Mouse (Mus musculus) stomach, postnatal 0 days (tissue): Measurements from ENCODE around the gene Slx1b. TPM values are rescaled to one million over a fixed set of nuclear protein-coding genes. Genes with fewer than 3 reads are reported as not detected.
A peak's percentile ranks its signal among the peaks of the same experiment; 100 is the strongest.
"Not testable (repeated sequence)": the region's sequence is repeated elsewhere in the genome, so short reads cannot be mapped to it uniquely, and the experiment has no call there.

ENCODE experiments used
- ATAC-seq: fragments of 200-750 bp; cut with Nextera tagmentation; 2 replicates; pipeline ENCODE4 v1.8.0; 2017; ENCODE audit not compliant: low FRiP score, low TSS enrichment
- DNase-seq: peaks from one replicate; pipeline ENCODE4 v3.0.0-alpha.2; 2016; ENCODE audit warnings: low spot score
- H3K27ac ChIP-seq: fragments of 300-500 bp; sonication (generic); replicated peaks from 2 replicates; pipeline ENCODE4 v1.5.1; 2014; ENCODE audit warnings: mild to moderate bottlenecking, control low read depth
- H3K27me3 ChIP-seq: fragments of 300-500 bp; sonication (generic); 2 replicates; pipeline ENCODE4 v1.6.1; 2014; ENCODE audit warnings: low read length; ENCODE audit not compliant: control insufficient read depth, insufficient read depth
- H3K36me3 ChIP-seq: fragments of 300-500 bp; sonication (generic); 2 replicates; pipeline ENCODE4 v1.6.1; 2014; ENCODE audit warnings: low read length, mixed read lengths; ENCODE audit not compliant: control insufficient read depth, insufficient read depth
- H3K4me1 ChIP-seq: fragments of 300-500 bp; sonication (generic); replicated peaks from 2 replicates; pipeline ENCODE4 v1.6.1; 2014; ENCODE audit warnings: antibody characterized with exemption; ENCODE audit not compliant: control insufficient read depth, insufficient read depth
- H3K4me2 ChIP-seq: fragments of 300-500 bp; sonication (generic); replicated peaks from 2 replicates; pipeline ENCODE4 v1.6.1; 2014; ENCODE audit warnings: low read depth, mild to moderate bottlenecking, control low read depth, moderate library complexity
- H3K4me3 ChIP-seq: fragments of 300-500 bp; sonication (generic); 2 replicates; pipeline ENCODE4 v1.5.1; 2014; ENCODE audit warnings: low read depth, low read length, control low read depth
- H3K9ac ChIP-seq: fragments of 300-500 bp; sonication (generic); 2 replicates; pipeline ENCODE4 v1.6.1; 2014; ENCODE audit warnings: mild to moderate bottlenecking, low read length, control low read depth, mixed read lengths
- H3K9me3 ChIP-seq: fragments of 300-500 bp; sonication (generic); 2 replicates; pipeline ENCODE4 v1.6.1; 2016; ENCODE audit warnings: low read length; ENCODE audit not compliant: control insufficient read depth
- CTCF ChIP-seq: IDR thresholded peaks from 2 replicates; pipeline ENCODE4 v1.5.1; 2016; ENCODE audit warnings: antibody characterized with exemption, low read depth, mild to moderate bottlenecking, moderate library complexity
- EP300 ChIP-seq: optimal IDR thresholded peaks from 2 replicates; pipeline ENCODE3; 2016; ENCODE audit warnings: antibody characterized with exemption
- WGBS: fragments of 180-500 bp; shearing (Covaris S2); extraction: QIAGEN DNeasy Blood & Tissue Kit; methylation state at CpG from one replicate; pipeline ENCODE4 v1.1.7; 2014; 5-methylcytosine and 5-hydroxymethylcytosine counted together
- polyA plus RNA-seq: library from polyadenylated mRNA; unstranded; fragments of >200 nt; fragmentation: Nextera tagmentation; extraction: Ambion mirVana; gene quantifications from 2 replicates; pipeline ENCODE4 v1.2.1, GENCODE M21; 2015

Gene Slx1b
- polyA plus RNA-seq, 1 experiment from 2014 or later = 6.2 TPM

DNA sequence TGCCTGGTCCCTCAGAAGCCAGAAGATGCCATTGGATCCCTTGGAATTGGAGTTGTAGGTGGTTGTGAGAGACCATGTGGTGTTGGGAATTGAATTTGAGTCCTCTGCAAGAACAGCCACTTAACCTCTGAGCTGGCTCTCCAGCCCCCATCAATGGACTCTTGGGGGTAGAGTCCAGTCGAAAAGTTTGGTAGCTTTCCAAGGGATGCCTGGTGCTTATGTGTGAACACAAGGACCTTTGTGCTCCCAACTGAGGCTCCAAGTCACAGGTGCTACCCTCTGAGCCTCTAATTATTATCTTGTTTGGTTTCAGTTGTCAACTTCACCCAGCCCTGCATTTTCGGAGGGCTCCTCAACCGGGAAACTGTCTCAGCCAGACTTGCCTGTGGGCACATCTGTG is 4.8 kb downstream of the Slx1b start:
- Histone ChIP-seq H3K27me3 (no peaks in the 10 kb centered on the region), H3K27ac (no peak overlapping the region), H3K4me2 (no peak overlapping the region), H3K9me3 (no peaks in the 10 kb centered on the region), H3K36me3 (no peaks in the 10 kb centered on the region; the same call in none of the 2 replicates), H3K9ac (no peak overlapping the region), H3K4me3 (no peak overlapping the region), H3K4me1 (no peaks in the 10 kb centered on the region)
- ATAC-seq (no peak), DNase-seq (no peak)
- WGBS = 91% methylated on average over 3 of the region's 3 CpGs
- TF ChIP-seq CTCF (no peak), EP300 (no peak)

DNA sequence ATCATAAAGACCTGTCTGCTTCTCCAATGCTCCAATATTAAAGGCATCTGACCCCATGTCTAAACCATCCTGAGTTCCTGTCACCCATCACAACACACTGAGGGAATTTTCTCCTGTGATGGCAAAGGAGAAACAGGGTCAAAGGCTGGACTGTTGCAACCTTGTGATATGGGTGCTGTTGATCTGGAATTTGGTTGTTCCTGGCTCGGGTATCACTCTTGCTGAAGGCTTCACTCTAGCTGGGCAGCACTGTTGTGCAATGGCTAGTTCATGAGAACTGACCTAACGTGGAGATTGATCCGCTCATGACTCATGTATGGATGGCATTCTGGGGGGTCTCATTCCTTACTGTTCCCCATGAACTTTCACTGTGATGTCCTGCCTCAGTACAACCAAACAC is 6.6 kb downstream of the Slx1b start:
- H3K4me2 ChIP-seq = no peak overlapping the region
- TF ChIP-seq EP300 (no peak), CTCF (no peak)
- no peaks in the 10 kb centered on the region; the same call in none of the 2 replicates for H3K36me3 ChIP-seq
- H3K27me3 ChIP-seq = no peaks in the 10 kb centered on the region
- DNase-seq = no peak
- H3K4me3 ChIP-seq = no peak overlapping the region
- H3K9ac ChIP-seq = no peak overlapping the region
- ATAC-seq = no peak
- no peaks in the 10 kb centered on the region for H3K4me1 ChIP-seq
- H3K27ac ChIP-seq = no peak overlapping the region
- H3K9me3 ChIP-seq = no peaks in the 10 kb centered on the region
- WGBS = 82% methylated on average over 3 of the region's 3 CpGs

- H3K9me3 ChIP-seq, H3K27ac ChIP-seq, H3K36me3 ChIP-seq, ATAC-seq, H3K9ac ChIP-seq, H3K4me3 ChIP-seq, H3K4me2 ChIP-seq, H3K4me1 ChIP-seq, H3K27me3 ChIP-seq, DNase-seq: not testable (repeated sequence)
- 78% methylated on average over 4 of the region's 4 CpGs for WGBS
Measured at GRCm38 (mm10) chr7:126688156-126688555, 7.4 kb downstream of the Slx1b start.

- ATAC-seq (no peak), DNase-seq (no peak)
- H3K36me3 ChIP-seq = no peaks in the 10 kb centered on the region
- TF ChIP-seq EP300 = no peak
- TF ChIP-seq CTCF = no peak
- no peak overlapping the region for H3K9ac ChIP-seq
- no peaks in the 10 kb centered on the region for H3K27me3 ChIP-seq
- no peak overlapping the region for H3K4me2 ChIP-seq
- H3K4me3 ChIP-seq = no peak overlapping the region
- WGBS = 69% methylated on average over 5 of the region's 5 CpGs
- H3K4me1 ChIP-seq = 0 out of 2 replicates have a peak, but pooled peaks cover 4% of the 10 kb centered on the region
- no peaks in the 10 kb centered on the region for H3K9me3 ChIP-seq
- no peak overlapping the region for H3K27ac ChIP-seq
Measured at GRCm38 (mm10) chr7:126681221-126681620, 14.4 kb downstream of the Slx1b start.

- Histone ChIP-seq H3K27me3 (no peaks in the 10 kb centered on the region), H3K9me3 (no peaks in the 10 kb centered on the region), H3K9ac (no peak overlapping the region), H3K4me1 (0 out of 2 replicates have a peak, but pooled peaks cover 4% of the 10 kb centered on the region), H3K4me2 (no peak overlapping the region), H3K36me3 (no peaks in the 10 kb centered on the region), H3K4me3 (no peak overlapping the region), H3K27ac (no peak overlapping the region)
- 81% methylated on average over 5 of the region's 5 CpGs for WGBS
- no peak for TF ChIP-seq EP300
- no peak for TF ChIP-seq CTCF
- ATAC-seq = no peak
- no peak for DNase-seq
Measured at GRCm38 (mm10) chr7:126679683-126680082, 15.9 kb downstream of the Slx1b start.

DNA sequence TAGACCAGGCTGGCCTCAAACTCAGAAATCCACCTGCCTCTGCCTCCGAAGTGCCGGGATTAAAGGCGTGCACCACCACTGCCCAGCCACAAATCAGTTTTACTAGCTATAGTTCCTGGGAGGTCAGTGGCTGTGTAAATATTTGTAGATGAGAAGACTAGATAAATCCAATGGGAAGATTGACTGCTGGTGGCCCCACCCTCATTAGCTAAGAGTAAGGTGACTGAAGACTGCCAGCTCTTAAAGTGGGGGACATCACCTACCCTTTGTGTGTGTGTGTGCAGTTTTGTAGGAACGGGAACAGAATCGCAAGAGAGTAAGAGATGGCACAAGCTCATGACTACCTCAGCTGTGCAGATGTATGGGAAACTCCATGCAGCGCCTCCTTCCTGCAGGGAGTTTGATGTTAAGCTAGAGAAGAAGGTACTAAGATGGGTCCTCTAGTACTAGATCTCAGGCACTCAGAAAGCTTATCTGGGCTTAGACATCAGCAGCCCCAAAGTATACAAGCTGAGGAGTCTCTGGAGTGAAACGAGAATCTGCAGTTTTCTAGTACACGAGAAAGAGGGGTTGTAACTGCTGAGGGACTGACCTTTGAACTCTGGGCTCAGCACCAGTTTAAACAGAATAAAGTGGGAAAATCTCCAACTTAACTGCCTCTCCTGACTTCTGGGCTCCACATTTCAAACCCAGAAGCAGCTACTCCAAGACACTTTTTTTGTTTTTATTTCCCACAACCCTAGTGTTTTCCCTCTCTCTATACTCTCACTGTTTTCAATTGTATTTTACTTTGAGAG is 16.8 kb downstream of the Slx1b start:
- H3K27me3 ChIP-seq = no peaks in the 10 kb centered on the region
- peak; percentile 33 for ATAC-seq
- H3K4me3 ChIP-seq = no peak overlapping the region
- DNase-seq = no peak
- no peaks in the 10 kb centered on the region for H3K36me3 ChIP-seq
- H3K9me3 ChIP-seq = no peaks in the 10 kb centered on the region
- no peak overlapping the region for H3K4me2 ChIP-seq
- TF ChIP-seq EP300 (no peak), CTCF (no peak)
- H3K4me1 ChIP-seq = 0 out of 2 replicates have a peak, but pooled peaks cover 4% of the 10 kb centered on the region
- H3K27ac ChIP-seq = no peak overlapping the region
- H3K9ac ChIP-seq = no peak overlapping the region
- 53% methylated on average over 8 of the region's 8 CpGs for WGBS
